Mouse (Mus musculus): ENCODE results near the gene Tmem213.

The Tmem213 gene

DNA sequence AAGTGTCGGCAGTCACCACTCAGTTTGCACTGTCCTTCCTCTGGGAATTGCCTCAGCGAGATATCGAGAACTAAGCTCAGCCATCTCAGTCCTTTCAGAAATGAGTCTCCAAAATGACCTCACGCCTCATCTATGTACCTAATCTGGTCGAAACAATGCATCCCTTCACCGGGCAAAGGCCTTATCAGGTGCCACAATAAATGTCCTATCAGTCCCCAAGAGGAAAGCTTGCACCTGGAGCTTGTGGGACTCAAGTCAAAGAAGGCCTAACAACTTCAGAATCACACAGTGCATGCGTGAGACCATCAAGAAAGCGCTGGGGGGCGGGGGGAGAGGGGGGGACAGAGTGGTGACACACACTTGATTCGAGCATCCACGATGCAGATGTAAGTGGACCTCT is 43.2 kb downstream of the Tmem213 start:
- no peak for DNase-seq (ENCODE audit: low spot score in 2 of 2)

- no peak for DNase-seq (ENCODE audit: low spot score in 2 of 2)
These were observed 47.1 kb downstream of the Tmem213 start for GRCm38 (mm10) chr6:38156204-38156603.

- DNase-seq (ENCODE audit: low spot score in 2 of 2): no peak
These were observed 48.9 kb downstream of the Tmem213 start for GRCm38 (mm10) chr6:38157925-38158324.

GRCm38 (mm10) chr6:38159576-38159975 is 50.5 kb downstream of the Tmem213 start:
- DNase-seq (ENCODE audit: low spot score in 2 of 2): no peak

DNA sequence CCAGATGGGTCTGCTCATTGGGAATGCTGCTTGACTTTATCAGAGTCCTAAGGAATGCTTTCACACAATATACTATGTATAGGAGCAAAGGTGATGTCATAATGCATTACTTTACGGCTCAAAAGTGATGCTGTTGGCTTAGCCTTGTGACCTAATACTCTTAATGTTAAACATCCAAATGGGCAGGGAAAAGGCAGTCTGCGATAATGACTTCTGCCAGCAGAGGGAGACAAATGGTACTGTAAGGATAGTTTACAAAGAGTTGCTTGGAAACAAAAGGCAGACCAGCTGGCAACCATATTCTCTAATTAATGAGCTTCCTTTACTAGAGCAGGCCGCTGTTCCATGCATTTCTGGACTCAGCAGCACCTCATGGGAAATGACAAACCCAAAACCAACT is 51.0 kb downstream of the Tmem213 start:
- peak; percentile 40 to 83 for DNase-seq (ENCODE audit: low spot score in 2 of 2)

GRCm38 (mm10) chr6:38160556-38160955 is 51.5 kb downstream of the Tmem213 start:
- no peak for DNase-seq (ENCODE audit: low spot score in 2 of 2)

GRCm38 (mm10) chr6:38162825-38163504 is 53.9 kb downstream of the Tmem213 start:
- no peak for DNase-seq (ENCODE audit: low spot score in 2 of 2)

DNA sequence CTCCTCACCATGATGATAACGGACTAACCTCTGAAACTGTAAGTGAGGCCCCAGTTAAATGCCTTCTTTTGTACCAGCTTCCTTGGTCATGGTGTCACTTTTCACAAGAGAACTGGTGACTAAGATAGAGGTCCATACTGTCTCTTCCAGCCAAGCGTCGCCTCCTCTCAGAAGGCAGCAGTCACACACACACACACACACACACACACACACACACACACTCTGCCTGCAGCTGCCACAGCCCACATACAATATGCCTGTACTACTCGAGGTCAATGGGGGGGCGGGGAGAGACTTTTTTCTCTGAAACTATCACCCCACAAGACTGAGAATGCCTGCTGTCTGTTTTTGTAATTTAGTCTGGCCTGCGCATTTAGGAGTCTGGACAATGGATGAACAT is 55.6 kb downstream of the Tmem213 start:
- DNase-seq (ENCODE audit: low spot score in 2 of 2): no peak

DNA sequence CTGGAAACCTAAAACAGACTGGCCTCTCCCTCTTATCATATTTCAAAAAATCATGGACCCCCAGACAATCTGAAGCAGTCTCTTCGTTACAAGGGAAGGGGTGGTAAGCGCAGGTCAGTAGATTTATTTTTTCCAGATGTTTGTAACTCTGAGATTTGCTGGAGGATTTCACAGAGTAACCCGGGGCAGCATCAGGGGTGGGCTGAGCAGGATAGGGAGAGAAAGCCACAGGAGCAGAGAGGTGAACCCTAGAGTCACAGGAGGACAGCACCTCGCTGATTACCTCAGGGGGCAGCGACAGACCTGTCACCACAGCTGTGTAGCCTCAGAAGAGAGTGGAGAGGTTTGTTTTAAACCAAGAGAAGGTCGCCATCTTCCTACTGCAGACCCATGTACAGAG is 56.3 kb downstream of the Tmem213 start:
- no peak for DNase-seq (ENCODE audit: low spot score in 2 of 2)

All from frontal cortex, postnatal 14 days (tissue).